Mouse (Mus musculus) urinary bladder, postnatal 4 days (tissue): ENCODE measurements around the gene Dbndd1.
"Not testable (repeated sequence)": the region's sequence is repeated elsewhere in the genome, so short reads cannot be mapped to it uniquely, and the experiment has no call there.

Experiments used
- DNase-seq, 2 experiments: peaks; one replicate each; pipeline ENCODE4 v3.0.0; 2021 to 2022; ENCODE audit warnings: low spot score in 2 of 2

Gene Dbndd1

GRCm38 (mm10) chr8:123514781-123515539 is at the start of gene Dbndd1:
Gene Dbndd1 (minus strand): TSS chr8:123515463.
- no peak for DNase-seq

- DNase-seq = not testable (repeated sequence)
Measured at GRCm38 (mm10) chr8:123564221-123564620, 49.0 kb upstream of the Dbndd1 start.

- peak in 1 of 2 experiments; percentile 48 for DNase-seq
Measured at GRCm38 (mm10) chr8:123537641-123538040, 22.4 kb upstream of the Dbndd1 start.

GRCm38 (mm10) chr8:123536990-123537380 is 21.7 kb upstream of the Dbndd1 start:
- DNase-seq = no peak

- DNase-seq = no peak
Measured at GRCm38 (mm10) chr8:123536242-123536989, 21.2 kb upstream of the Dbndd1 start.

DNA sequence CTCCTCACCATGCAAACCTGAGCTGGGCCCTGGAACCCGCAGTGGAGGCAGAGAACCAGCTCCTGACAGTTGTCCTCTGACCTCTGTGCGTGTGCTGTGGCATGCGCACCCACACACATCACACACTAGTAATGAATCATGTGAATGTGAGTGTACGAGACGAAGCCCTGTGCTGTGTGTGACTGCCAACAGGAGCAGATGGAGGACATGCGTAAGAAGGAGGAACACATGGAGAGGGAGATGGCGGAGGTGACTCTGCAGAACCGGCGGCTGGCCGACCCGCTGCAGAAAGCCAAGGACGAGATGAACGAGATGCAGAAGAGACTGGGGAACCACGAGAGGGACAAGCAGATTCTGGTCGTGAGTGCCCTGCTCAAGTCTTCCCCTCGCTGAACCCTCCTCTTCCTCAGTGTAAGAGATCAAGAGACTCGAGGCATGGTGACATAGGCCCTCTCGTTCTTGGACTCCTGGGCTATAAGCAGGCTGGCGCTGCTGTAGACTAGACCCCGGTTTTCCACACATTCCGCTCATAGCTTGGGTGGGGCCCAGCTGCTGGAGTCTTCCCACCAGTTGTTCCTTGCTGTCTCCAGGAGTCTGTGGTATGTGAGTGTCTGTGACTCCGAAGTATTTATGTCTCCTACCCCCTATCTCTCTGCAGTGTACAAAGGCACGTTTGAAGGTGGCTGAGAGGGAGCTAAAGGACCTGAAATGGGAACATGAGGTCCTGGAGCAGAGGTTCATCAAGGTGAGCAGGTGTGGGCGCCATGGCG is 12.6 kb upstream of the Dbndd1 start:
- DNase-seq = no peak

- not testable (repeated sequence) for DNase-seq
Measured at GRCm38 (mm10) chr8:123520048-123520447, 4.8 kb upstream of the Dbndd1 start.

- peak; percentile 85 to 89 for DNase-seq
Measured at GRCm38 (mm10) chr8:123518667-123519066, 3.4 kb upstream of the Dbndd1 start, which contains the start of gene Gas8. Gene Gas8 (plus strand): TSS chr8:123518834.

- no peak for DNase-seq
Measured at GRCm38 (mm10) chr8:123518172-123518571, 2.9 kb upstream of the Dbndd1 start.

GRCm38 (mm10) chr8:123516596-123516995 is 1.3 kb upstream of the Dbndd1 start:
- DNase-seq = no peak

DNA sequence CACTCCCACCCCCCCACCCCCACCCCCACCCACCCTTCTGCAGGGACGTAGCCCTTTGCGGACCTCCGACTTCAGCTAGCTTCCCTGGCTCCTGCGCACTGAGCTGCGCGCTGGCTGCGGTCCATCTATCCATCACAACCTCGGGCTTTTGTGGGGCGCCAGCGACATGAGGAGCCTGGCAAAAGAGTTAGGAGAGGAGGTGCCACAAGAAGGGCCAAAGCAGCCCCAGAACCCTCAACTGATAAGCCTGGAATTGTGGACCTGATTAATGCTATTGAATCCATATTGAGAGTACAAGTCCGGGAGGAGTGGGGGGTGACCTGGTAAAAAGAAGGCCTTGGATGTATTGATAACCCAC is 256 bp upstream of the Dbndd1 start:
- no peak for DNase-seq

- no peak for DNase-seq
Measured at GRCm38 (mm10) chr8:123514136-123514535, 1.1 kb downstream of the Dbndd1 start.

DNA sequence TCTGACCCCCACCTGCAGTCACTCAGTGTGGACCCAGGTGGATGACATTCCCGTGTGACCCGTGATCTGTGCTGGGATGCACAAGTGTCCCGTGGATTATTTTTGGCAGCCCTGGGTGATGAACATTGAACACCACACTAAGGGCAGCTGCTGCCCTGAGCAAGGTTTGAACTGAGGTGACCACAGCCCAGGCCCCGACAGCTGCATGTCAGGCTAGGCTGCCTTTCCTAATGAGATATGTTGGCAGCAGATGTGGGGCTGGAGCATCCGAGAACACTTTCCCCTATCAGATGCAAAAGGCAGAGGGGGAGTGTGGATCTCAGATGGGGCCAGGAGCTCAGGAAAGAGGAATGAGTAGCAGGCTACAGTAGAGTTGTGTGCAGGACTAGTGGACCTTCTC is 4.4 kb downstream of the Dbndd1 start:
- no peak for DNase-seq

- no peak for DNase-seq
Measured at GRCm38 (mm10) chr8:123507153-123507552, 8.1 kb downstream of the Dbndd1 start.

- DNase-seq = no peak
Measured at GRCm38 (mm10) chr8:123505695-123506094, 9.6 kb downstream of the Dbndd1 start.

- no peak for DNase-seq
Measured at GRCm38 (mm10) chr8:123505267-123505666, 10.0 kb downstream of the Dbndd1 start.

DNA sequence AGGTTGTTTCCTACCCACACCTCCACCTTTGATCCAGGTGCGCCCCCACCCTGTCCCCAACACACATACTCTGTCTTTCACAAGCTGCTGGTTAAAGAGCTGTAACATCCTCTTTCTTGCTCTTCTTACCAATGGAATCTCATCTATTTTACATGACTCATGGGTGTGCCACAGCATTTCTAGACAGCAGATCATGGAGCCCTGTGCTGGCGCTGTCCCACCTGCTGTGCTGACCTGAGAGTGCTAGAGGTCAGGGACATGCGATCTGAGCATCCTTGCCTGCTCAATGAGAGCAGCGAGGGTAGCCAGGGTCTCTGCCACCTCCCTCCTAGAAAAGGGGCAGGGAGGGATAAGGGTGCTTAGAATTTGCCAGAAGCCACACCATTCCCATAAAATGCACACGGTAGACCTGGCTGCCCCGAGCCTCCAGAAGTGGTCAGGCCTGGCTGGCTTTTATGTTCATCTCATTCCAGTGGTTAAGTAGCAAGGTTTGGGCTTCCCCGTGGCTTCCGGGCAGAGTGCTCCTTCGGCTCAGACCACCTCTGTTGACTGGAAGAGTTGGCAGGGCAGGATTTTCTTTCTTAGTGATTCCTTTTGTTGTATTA is 10.6 kb downstream of the Dbndd1 start:
- DNase-seq = no peak

DNA sequence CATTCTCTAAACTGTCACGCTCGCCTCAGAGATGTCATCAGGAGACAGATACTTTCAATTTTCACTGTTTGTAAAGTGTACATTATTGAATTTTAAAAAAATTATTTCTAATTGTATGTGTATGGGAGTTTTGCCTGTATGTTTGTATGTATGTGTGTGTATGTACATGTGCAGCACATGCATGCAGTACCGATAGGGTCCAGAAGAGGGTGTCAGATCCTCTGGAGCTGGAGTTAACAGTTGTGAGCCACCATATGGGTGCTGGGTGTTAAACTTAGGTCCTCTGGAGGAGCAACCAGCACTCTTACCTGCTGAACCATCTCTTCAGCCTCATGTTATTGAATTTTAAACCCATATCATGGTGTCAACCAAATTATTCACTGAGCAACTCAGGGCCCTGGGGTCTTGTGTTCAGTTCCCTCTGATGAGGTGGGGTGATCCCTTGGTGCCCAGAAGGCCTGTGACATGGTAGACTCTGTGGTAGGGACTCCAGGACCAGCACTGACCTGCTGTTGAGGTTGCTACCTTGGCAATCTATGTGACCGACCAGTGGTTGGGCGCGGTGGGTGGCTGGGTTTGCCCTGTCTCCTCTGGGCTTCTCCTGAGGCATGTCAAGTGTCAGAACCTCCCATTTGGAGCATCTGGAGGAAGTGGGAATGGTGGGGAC is 11.3 kb downstream of the Dbndd1 start:
- DNase-seq = no peak

- no peak for DNase-seq
Measured at GRCm38 (mm10) chr8:123502192-123502591, 13.1 kb downstream of the Dbndd1 start.

DNA sequence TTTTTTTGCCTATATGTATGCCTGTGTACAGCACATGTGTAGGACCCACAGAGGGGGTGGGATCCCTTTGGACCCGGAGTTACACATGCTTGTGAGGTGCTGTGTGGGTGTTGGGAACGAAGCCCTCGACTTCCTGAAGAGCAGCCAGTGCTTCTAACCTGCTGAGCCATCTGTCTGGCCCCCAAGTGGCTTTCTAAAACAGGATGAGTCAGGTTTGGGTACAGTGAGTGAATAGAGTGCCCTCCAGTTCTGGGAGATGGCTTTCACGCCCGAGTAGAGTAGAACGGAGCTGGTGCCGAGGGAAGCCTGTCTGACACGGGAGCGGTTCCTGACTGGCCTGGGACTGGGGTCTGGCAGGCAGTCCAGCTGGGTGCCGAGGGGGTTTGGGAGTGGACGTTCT is 15.7 kb downstream of the Dbndd1 start:
- DNase-seq = no peak

- no peak for DNase-seq
Measured at GRCm38 (mm10) chr8:123498963-123499362, 16.3 kb downstream of the Dbndd1 start.
